Mouse (Mus musculus): ENCODE measurements around the gene Ggn. TPM values are rescaled to one million over a fixed set of nuclear protein-coding genes. Genes with fewer than 3 reads are reported as not detected.

Gene Ggn
- total and polyA plus RNA-seq, 3 experiments, result 0.13 to 1.0 (median 0.30) TPM

Other genes with a start within 250 kb of the Ggn start
- 62.9 and 63.4 TPM in 2 replicates for gene Actn4, start 207.9 kb upstream of the Ggn start, total RNA-seq (2012; rRNA removed)
- 45.9 and 56.9 TPM in 2 replicates for gene Actn4, start 207.9 kb upstream of the Ggn start, total RNA-seq (2014; rRNA removed)
- gene Actn4, start 207.9 kb upstream of the Ggn start, polyA plus RNA-seq (2012; ENCODE audit: insufficient read length, low read depth), result 127 and 145 TPM in 2 replicates
- 513 and 551 TPM in 2 replicates for gene Eif3k, start 188.3 kb upstream of the Ggn start, total RNA-seq (2012; rRNA removed)
- 595 and 658 TPM in 2 replicates for gene Eif3k, start 188.3 kb upstream of the Ggn start, total RNA-seq (2014; rRNA removed)
- gene Eif3k, start 188.3 kb upstream of the Ggn start, polyA plus RNA-seq (2012; ENCODE audit: insufficient read length, low read depth), result 580 and 584 TPM in 2 replicates
- gene Map4k1, start 188.2 kb upstream of the Ggn start, total RNA-seq (2012; rRNA removed), result 183 and 195 TPM in 2 replicates
- 112 and 114 TPM in 2 replicates for gene Map4k1, start 188.2 kb upstream of the Ggn start, total RNA-seq (2014; rRNA removed)
- gene Map4k1, start 188.2 kb upstream of the Ggn start, polyA plus RNA-seq (2012; ENCODE audit: insufficient read length, low read depth), result 395 and 401 TPM in 2 replicates
- gene Ryr1, start 45.0 kb upstream of the Ggn start, total RNA-seq (2012; rRNA removed), result 0.63 and 0.68 TPM in 2 replicates
- gene Ryr1, start 45.0 kb upstream of the Ggn start, total RNA-seq (2014; rRNA removed), result 0.43 TPM in 2 replicates
- gene Ryr1, start 45.0 kb upstream of the Ggn start, polyA plus RNA-seq (2012; ENCODE audit: insufficient read length, low read depth), result 0.86 and 1.1 TPM in 2 replicates
- gene Rasgrp4, start 35.4 kb upstream of the Ggn start, total RNA-seq (2012; rRNA removed), result 0.88 and 1.4 TPM in 2 replicates
- gene Rasgrp4, start 35.4 kb upstream of the Ggn start, total RNA-seq (2014; rRNA removed), result 0.26 and 0.58 TPM in 2 replicates
- 2.9 and 3.2 TPM in 2 replicates for gene Rasgrp4, start 35.4 kb upstream of the Ggn start, polyA plus RNA-seq (2012; ENCODE audit: insufficient read length, low read depth)
- gene Fam98c, start 14.0 kb upstream of the Ggn start, total RNA-seq (2012; rRNA removed), result 13.8 and 14.5 TPM in 2 replicates
- 13.0 and 14.1 TPM in 2 replicates for gene Fam98c, start 14.0 kb upstream of the Ggn start, total RNA-seq (2014; rRNA removed)
- gene Fam98c, start 14.0 kb upstream of the Ggn start, polyA plus RNA-seq (2012; ENCODE audit: insufficient read length, low read depth), result 15.2 and 17.9 TPM in 2 replicates
- 2.2 and 3.3 TPM in 2 replicates for gene Spred3, start 201 bp downstream of the Ggn start, total RNA-seq (2012; rRNA removed)
- gene Spred3, start 201 bp downstream of the Ggn start, total RNA-seq (2014; rRNA removed), result 1.2 and 1.6 TPM in 2 replicates
- gene Spred3, start 201 bp downstream of the Ggn start, polyA plus RNA-seq (2012; ENCODE audit: insufficient read length, low read depth), result 6.0 and 6.6 TPM in 2 replicates
- gene Psmd8, start 10.5 kb downstream of the Ggn start, total RNA-seq (2012; rRNA removed), result 321 and 335 TPM in 2 replicates
- gene Psmd8, start 10.5 kb downstream of the Ggn start, total RNA-seq (2014; rRNA removed), result 455 and 479 TPM in 2 replicates
- gene Psmd8, start 10.5 kb downstream of the Ggn start, polyA plus RNA-seq (2012; ENCODE audit: insufficient read length, low read depth), result 308 and 348 TPM in 2 replicates
- gene Catsperg1, start 43.8 kb downstream of the Ggn start, total RNA-seq (2012; rRNA removed), result 0.38 and 0.93 TPM in 2 replicates
- gene Catsperg1, start 43.8 kb downstream of the Ggn start, total RNA-seq (2014; rRNA removed), result 0.68 and 0.72 TPM in 2 replicates
- 1.4 and 2.0 TPM in 2 replicates for gene Catsperg1, start 43.8 kb downstream of the Ggn start, polyA plus RNA-seq (2012; ENCODE audit: insufficient read length, low read depth)
- 4.0 TPM in 2 replicates for gene Kcnk6, start 62.3 kb downstream of the Ggn start, total RNA-seq (2012; rRNA removed)
- 1.2 and 2.2 TPM in 2 replicates for gene Kcnk6, start 62.3 kb downstream of the Ggn start, total RNA-seq (2014; rRNA removed)
- 1.2 and 1.9 TPM in 2 replicates for gene Kcnk6, start 62.3 kb downstream of the Ggn start, polyA plus RNA-seq (2012; ENCODE audit: insufficient read length, low read depth)
- gene Yif1b, start 68.1 kb downstream of the Ggn start, total RNA-seq (2012; rRNA removed), result 84.2 and 99.4 TPM in 2 replicates
- gene Yif1b, start 68.1 kb downstream of the Ggn start, total RNA-seq (2014; rRNA removed), result 61.6 and 69.4 TPM in 2 replicates
- gene Yif1b, start 68.1 kb downstream of the Ggn start, polyA plus RNA-seq (2012; ENCODE audit: insufficient read length, low read depth), result 61.0 and 63.0 TPM in 2 replicates
- gene 2200002D01Rik, start 78.3 kb downstream of the Ggn start, total RNA-seq (2012; rRNA removed), result 3.7 and 5.8 TPM in 2 replicates
- not detected in 2 replicates for gene 2200002D01Rik, start 78.3 kb downstream of the Ggn start, total RNA-seq (2014; rRNA removed)
- not detected in 2 replicates for gene 2200002D01Rik, start 78.3 kb downstream of the Ggn start, polyA plus RNA-seq (2012; ENCODE audit: insufficient read length, low read depth)
- gene Spint2, start 111.7 kb downstream of the Ggn start, total RNA-seq (2012; rRNA removed), result 25.6 and 29.1 TPM in 2 replicates
- gene Spint2, start 111.7 kb downstream of the Ggn start, total RNA-seq (2014; rRNA removed), result not detected in 2 replicates
- 3.7 and 4.1 TPM in 2 replicates for gene Spint2, start 111.7 kb downstream of the Ggn start, polyA plus RNA-seq (2012; ENCODE audit: insufficient read length, low read depth)
- not detected in 2 replicates for gene Ppp1r14a, start 119.1 kb downstream of the Ggn start, total RNA-seq (2012; rRNA removed)
- not detected in 2 replicates for gene Ppp1r14a, start 119.1 kb downstream of the Ggn start, total RNA-seq (2014; rRNA removed)
- gene Ppp1r14a, start 119.1 kb downstream of the Ggn start, polyA plus RNA-seq (2012; ENCODE audit: insufficient read length, low read depth), result not detected in 2 replicates
- 1.3 and 3.0 TPM in 2 replicates for gene Dpf1, start 133.7 kb downstream of the Ggn start, total RNA-seq (2012; rRNA removed)
- 0.35 and 0.38 TPM in 2 replicates for gene Dpf1, start 133.7 kb downstream of the Ggn start, total RNA-seq (2014; rRNA removed)
- 0.97 and 1.9 TPM in 2 replicates for gene Dpf1, start 133.7 kb downstream of the Ggn start, polyA plus RNA-seq (2012; ENCODE audit: insufficient read length, low read depth)